Mouse (Mus musculus) embryonic facial prominence, embryonic 13.5 days (tissue): Measurements from ENCODE around the gene Aurkaip1. TPM values are rescaled to one million over a fixed set of nuclear protein-coding genes. Genes with fewer than 3 reads are reported as not detected.
A peak's percentile ranks its signal among the peaks of the same experiment; 100 is the strongest.
"Not testable (repeated sequence)": the region's sequence is repeated elsewhere in the genome, so short reads cannot be mapped to it uniquely, and the experiment has no call there.

ENCODE experiments used
- ATAC-seq: fragments of 200-750 bp; cut with Nextera tagmentation; 2 replicates; pipeline ENCODE4 v1.8.0; 2017; ENCODE audit warnings: low read depth; ENCODE audit not compliant: insufficient number of reproducible peaks, insufficient read depth, low FRiP score, low TSS enrichment
- H3K27ac ChIP-seq: fragments of 300-500 bp; sonication (generic); 2 replicates; pipeline ENCODE4 v1.5.1; 2015; ENCODE audit warnings: moderate library complexity, mild to moderate bottlenecking, inconsistent platforms
- H3K27me3 ChIP-seq: fragments of 300-500 bp; sonication (generic); 2 replicates; pipeline ENCODE4 v1.6.1; 2015; ENCODE audit warnings: mild to moderate bottlenecking, inconsistent platforms
- H3K36me3 ChIP-seq: fragments of 300-500 bp; sonication (generic); 2 replicates; pipeline ENCODE4 v1.6.1; 2015; ENCODE audit warnings: mild to moderate bottlenecking, inconsistent platforms
- H3K4me1 ChIP-seq: fragments of 300-500 bp; sonication (generic); 2 replicates; pipeline ENCODE4 v1.6.1; 2015; ENCODE audit warnings: inconsistent platforms
- H3K4me2 ChIP-seq: fragments of 300-500 bp; sonication (generic); 2 replicates; pipeline ENCODE4 v1.6.1; 2015; ENCODE audit warnings: moderate library complexity, mild to moderate bottlenecking, inconsistent platforms
- H3K4me3 ChIP-seq: fragments of 300-500 bp; sonication (generic); 2 replicates; pipeline ENCODE4 v1.5.1; 2015; ENCODE audit warnings: mild to moderate bottlenecking, inconsistent platforms
- H3K9ac ChIP-seq: fragments of 300-500 bp; sonication (generic); 2 replicates; pipeline ENCODE4 v1.6.1; 2015; ENCODE audit warnings: mild to moderate bottlenecking, inconsistent platforms
- H3K9me3 ChIP-seq: fragments of 300-500 bp; sonication (generic); 2 replicates; pipeline ENCODE4 v1.6.1; 2016; ENCODE audit warnings: inconsistent platforms
- WGBS: fragments of 180-500 bp; shearing (Covaris S2); methylation state at CpG from one replicate; pipeline ENCODE4 v1.1.7; 2015; ENCODE audit warnings: mixed read lengths; 5-methylcytosine and 5-hydroxymethylcytosine counted together
- polyA plus RNA-seq: library from polyadenylated mRNA; unstranded; fragments of >200 nt; fragmentation: Nextera tagmentation; extraction: Ambion mirVana; gene quantifications from 2 replicates; pipeline ENCODE4 v1.2.1, GENCODE M21; 2015

Gene Aurkaip1
- polyA plus RNA-seq: 131 and 150 TPM in 2 replicates

DNA sequence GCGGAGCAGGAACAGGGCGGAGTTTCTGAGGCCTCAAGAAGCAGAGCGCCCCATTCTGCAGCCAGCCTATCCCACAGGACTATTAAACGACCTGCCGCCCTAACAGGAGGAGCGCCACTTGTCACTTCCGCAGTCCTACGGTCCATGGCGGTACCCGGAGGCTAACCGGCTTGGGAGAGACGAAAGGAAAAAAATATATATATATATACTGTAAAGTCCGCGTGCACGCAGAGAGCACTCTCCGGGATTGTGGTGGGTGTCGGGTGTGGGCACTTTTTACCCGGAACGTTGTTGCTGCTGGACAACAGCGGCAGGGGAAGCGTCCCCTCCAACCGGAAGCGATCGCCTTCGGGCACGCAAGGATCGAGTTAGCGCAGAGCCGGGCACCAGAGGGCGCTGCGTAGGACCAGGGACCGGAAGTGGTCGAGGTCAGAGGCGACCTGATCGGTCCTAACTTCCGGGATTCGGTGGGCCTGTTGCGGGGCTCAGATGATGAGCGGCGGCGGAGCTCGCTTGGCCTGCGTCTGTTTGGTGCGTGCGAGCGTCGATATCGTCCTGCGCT is at the start of gene Aurkaip1:
Aurkaip1 (plus strand) TSS at position 68 of the 562 bp plus-strand sequence.
- peaks cover 25% of the 10 kb centered on the region for H3K4me1 ChIP-seq
- peak within 1 kb of the TSS; percentile 76 for H3K4me3 ChIP-seq
- H3K9ac ChIP-seq: peak within 1 kb of the TSS; percentile 85
- under 1% methylated on average over 49 of the region's 49 CpGs for WGBS
- H3K9me3 ChIP-seq: no peaks in the 10 kb centered on the region
- H3K27ac ChIP-seq: peak within 1 kb of the TSS; percentile 87
- H3K4me2 ChIP-seq: peak within 1 kb of the TSS; percentile 89
- peak; percentile 85 for ATAC-seq
- H3K27me3 ChIP-seq: no peaks in the 10 kb centered on the region
- H3K36me3 ChIP-seq: peaks cover 23% of the 10 kb centered on the region

DNA sequence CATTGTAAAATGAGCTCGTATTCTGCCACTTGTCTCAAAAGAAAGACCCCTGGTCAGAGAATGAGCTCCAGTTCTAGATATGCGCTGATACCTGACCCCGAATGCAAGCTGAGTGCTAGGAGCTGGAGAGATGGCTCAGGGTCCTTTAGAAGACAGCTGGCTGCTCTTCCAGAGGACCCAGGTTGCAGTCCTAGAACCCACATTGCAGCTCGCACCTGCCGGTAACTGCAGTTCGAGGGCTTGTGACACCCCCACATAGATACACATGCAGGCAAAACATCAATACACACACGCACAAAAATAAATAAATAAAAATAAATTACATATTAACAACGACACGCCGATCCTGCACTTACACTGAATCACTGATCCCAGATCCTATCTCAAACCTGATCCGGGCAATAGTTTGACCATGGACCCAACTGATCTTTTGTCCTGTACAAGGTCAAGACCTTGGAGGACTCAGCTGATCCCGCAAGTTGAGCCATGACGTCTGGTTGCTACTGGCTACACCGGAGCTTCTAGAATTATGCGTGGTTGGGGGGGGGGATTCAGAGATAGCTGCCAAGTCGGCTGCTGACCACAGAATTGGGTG is 47.5 kb upstream of the Aurkaip1 start:
- Histone ChIP-seq H3K27ac (no peak overlapping the region; the same call in 1 of the 2 replicates), H3K27me3 (no peaks in the 10 kb centered on the region), H3K9me3 (no peaks in the 10 kb centered on the region), H3K36me3 (no peaks in the 10 kb centered on the region), H3K4me2 (peak overlapping the region; percentile 66), H3K9ac (peak overlapping the region; percentile 85), H3K4me3 (peak overlapping the region; percentile 66), H3K4me1 (peaks cover 10% of the 10 kb centered on the region)
- 40% methylated on average over 16 of the region's 16 CpGs for WGBS
- 0 out of 2 replicates have a peak, but pooled peaks have one; percentile 6 for ATAC-seq

DNA sequence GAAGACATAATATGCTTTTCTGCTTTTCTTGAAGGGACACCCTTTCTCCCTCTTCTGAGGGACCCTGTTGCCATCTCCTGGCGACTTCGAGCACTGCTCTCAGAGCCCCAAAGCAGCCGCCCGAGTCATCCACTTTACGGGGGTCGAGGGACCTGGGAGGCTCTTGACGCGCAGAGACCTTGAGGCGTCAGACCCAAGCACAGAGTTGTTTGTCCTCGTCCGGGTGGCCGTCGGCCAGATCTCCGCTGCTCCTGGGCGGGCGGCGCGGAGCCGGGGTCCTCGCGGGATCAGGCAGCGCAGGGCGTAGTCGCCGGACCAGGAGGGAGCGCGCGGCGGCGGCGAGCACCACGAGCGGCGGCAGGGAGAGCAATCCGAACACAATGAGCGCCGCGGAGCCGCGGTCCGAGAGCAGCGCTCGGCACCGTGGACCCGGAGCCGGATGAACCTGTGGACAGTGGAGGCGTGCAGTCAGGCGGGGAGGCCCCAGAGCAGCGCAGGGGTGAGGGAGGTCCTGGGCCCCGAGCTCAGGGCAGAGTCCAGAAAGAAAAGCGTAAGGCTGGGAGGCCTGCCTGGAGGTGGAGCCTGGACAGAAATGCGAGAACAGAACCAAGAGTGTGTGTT is 46.9 kb upstream of the Aurkaip1 start:
- WGBS: under 1% methylated on average over 52 of the region's 52 CpGs
- Histone ChIP-seq H3K4me3 (peak overlapping the region; percentile 66), H3K4me1 (peaks cover 10% of the 10 kb centered on the region), H3K36me3 (no peaks in the 10 kb centered on the region), H3K27me3 (no peaks in the 10 kb centered on the region), H3K27ac (peak overlapping the region; percentile 81), H3K9ac (peak overlapping the region; percentile 85), H3K9me3 (no peaks in the 10 kb centered on the region), H3K4me2 (peak overlapping the region; percentile 66)
- peak; percentile 60; the same call in 1 of the 2 replicates for ATAC-seq

- no peak overlapping the region for H3K27ac ChIP-seq
- H3K36me3 ChIP-seq: no peaks in the 10 kb centered on the region
- no peaks in the 10 kb centered on the region for H3K27me3 ChIP-seq
- H3K4me3 ChIP-seq: no peak overlapping the region
- H3K4me1 ChIP-seq: peaks cover 10% of the 10 kb centered on the region
- H3K9ac ChIP-seq: no peak overlapping the region
- WGBS: 73% methylated on average over 10 of the region's 10 CpGs
- H3K4me2 ChIP-seq: no peak overlapping the region
- ATAC-seq: no peak
- no peaks in the 10 kb centered on the region for H3K9me3 ChIP-seq
Measured at GRCm38 (mm10) chr4:155785246-155785645, 45.8 kb upstream of the Aurkaip1 start.

- Histone ChIP-seq H3K9ac (peak within 1 kb of the TSS; percentile 85; the same call in 1 of the 2 replicates), H3K4me2 (peak within 1 kb of the TSS; percentile 66), H3K36me3 (no peaks in the 10 kb centered on the region), H3K27me3 (no peaks in the 10 kb centered on the region), H3K27ac (no peak within 1 kb of the TSS), H3K4me3 (peak within 1 kb of the TSS; percentile 66), H3K4me1 (peaks cover 9% of the 10 kb centered on the region), H3K9me3 (no peaks in the 10 kb centered on the region)
- 55% methylated on average over 5 of the region's 5 CpGs for WGBS
- ATAC-seq: no peak
Measured at GRCm38 (mm10) chr4:155785819-155786218, 45.3 kb upstream of the Aurkaip1 start, which contains the start of gene Tmem88b. TSS of gene Tmem88b (minus strand) at chr4:155785874.

GRCm38 (mm10) chr4:155788300-155788699 is 42.8 kb upstream of the Aurkaip1 start:
- Histone ChIP-seq H3K9me3 (no peaks in the 10 kb centered on the region), H3K27ac (no peak overlapping the region), H3K4me3 (no peak overlapping the region), H3K9ac (no peak overlapping the region), H3K27me3 (no peaks in the 10 kb centered on the region), H3K36me3 (no peaks in the 10 kb centered on the region), H3K4me1 (peaks cover 7% of the 10 kb centered on the region), H3K4me2 (no peak overlapping the region)
- ATAC-seq: no peak
- WGBS: 70% methylated on average over 3 of the region's 3 CpGs

DNA sequence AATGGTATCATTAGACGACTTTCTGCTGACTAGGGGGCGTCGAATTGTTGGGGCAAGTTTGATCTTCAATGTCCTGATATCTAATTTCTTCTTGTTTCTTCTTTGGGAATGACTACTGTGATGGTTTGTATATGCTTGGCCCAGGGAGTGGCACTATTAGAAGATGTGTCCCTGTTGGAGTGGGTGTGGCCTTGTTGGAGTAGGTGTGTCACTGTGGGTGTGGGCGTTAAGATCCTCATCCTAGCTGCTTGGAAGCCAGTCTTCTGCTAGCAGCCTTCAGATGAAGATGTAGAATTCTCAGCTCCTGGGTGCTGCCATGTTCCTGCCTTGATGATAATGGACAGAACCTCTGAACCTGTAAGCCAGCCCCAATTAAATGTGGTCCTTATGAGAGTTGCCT is 42.2 kb upstream of the Aurkaip1 start:
- not testable (repeated sequence) for H3K4me3 ChIP-seq, ATAC-seq
- WGBS: 82% methylated on average over 4 of the region's 4 CpGs

DNA sequence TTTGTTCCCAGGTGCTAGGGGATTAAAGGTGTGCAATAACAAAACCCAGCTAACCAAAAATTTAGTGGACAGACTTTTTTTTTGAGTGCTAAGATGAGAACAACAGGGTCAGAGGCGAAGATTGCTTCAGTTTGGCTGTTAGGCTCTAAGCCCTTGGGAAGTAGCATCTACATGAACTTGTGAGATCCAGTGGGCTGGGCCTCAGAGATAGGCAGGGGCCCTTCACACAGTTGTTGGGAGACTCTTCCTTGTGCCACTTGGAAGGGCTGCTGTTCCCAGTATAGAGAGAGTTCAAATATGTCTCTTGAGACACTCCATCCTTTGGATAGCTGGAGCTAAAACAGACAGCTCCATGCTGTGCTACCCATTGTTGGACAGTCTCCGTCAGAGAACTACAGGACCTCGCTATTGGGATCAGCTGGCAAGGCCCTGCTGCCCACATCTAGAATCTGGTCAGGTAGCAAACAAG is 41.0 kb upstream of the Aurkaip1 start, which contains the start of gene Ankrd65:
Ankrd65 (plus strand) TSS at position 419 of the 469 bp plus-strand sequence.
- Histone ChIP-seq H3K9ac (no peak within 1 kb of the TSS), H3K4me3 (no peak within 1 kb of the TSS), H3K4me2 (no peak within 1 kb of the TSS), H3K27me3 (no peaks in the 10 kb centered on the region), H3K27ac (peak within 1 kb of the TSS; percentile 28; the same call in 1 of the 2 replicates), H3K36me3 (no peaks in the 10 kb centered on the region), H3K4me1 (0 out of 2 replicates have a peak, but pooled peaks cover 3% of the 10 kb centered on the region), H3K9me3 (no peaks in the 10 kb centered on the region)
- WGBS: 78% methylated on average over 3 of the region's 3 CpGs
- no peak for ATAC-seq

More for the DNA sequence above, 42.2 kb upstream of the Aurkaip1 start:
- not testable (repeated sequence) for H3K9me3 ChIP-seq, H3K4me1 ChIP-seq, H3K27ac ChIP-seq, H3K27me3 ChIP-seq, H3K4me2 ChIP-seq, H3K9ac ChIP-seq, H3K36me3 ChIP-seq

- Histone ChIP-seq H3K4me1 (no peaks in the 10 kb centered on the region), H3K9me3 (no peaks in the 10 kb centered on the region), H3K4me2 (no peak overlapping the region), H3K4me3 (no peak overlapping the region), H3K27ac (no peak overlapping the region), H3K27me3 (no peaks in the 10 kb centered on the region), H3K36me3 (no peaks in the 10 kb centered on the region), H3K9ac (no peak overlapping the region)
- no peak for ATAC-seq
- 52% methylated on average over 3 of the region's 3 CpGs for whole genome bisulfite sequencing
Measured at GRCm38 (mm10) chr4:155790650-155791161, 40.4 kb upstream of the Aurkaip1 start.

DNA sequence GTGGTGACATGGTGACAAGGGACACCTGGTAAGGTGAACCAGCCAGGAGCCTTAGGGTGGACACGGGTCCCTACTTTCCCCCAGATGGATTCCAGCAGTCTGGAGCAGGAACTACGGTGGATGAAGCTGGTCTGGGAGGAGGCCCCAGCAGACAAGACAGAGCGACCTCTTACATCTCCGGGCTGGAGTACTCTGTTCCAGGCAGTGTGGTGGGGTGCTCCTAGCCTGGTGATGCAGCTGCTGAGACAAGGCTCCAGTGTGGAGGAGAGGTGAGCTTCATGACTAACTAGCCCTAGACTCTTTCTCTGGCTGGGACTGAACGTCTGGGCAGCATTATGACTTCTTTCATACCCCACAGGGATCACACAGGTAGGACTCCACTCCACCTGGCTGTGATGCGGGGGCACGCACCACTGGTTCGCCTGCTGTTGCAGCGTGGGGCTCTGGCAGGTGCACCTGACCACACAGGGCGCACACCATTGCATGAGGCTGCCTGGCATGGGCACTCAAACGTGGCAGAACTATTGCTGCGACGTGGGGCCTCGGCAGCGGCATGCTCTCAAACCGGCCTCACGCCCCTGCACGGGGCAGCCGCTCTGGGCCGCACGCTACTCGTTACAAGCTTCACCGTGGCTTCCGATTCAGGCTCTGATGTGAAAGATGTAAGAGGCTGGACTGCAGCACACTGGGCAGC is 39.7 kb upstream of the Aurkaip1 start:
- no peak overlapping the region for H3K4me3 ChIP-seq
- H3K27me3 ChIP-seq: no peaks in the 10 kb centered on the region
- no peaks in the 10 kb centered on the region for H3K36me3 ChIP-seq
- H3K4me2 ChIP-seq: no peak overlapping the region
- H3K9ac ChIP-seq: no peak overlapping the region
- ATAC-seq: no peak
- no peaks in the 10 kb centered on the region for H3K4me1 ChIP-seq
- 75% methylated on average over 24 of the region's 24 CpGs for WGBS
- no peaks in the 10 kb centered on the region for H3K9me3 ChIP-seq
- no peak overlapping the region for H3K27ac ChIP-seq

GRCm38 (mm10) chr4:155793730-155794129 is 37.3 kb upstream of the Aurkaip1 start:
- no peak overlapping the region for H3K4me3 ChIP-seq
- no peak overlapping the region for H3K9ac ChIP-seq
- no peaks in the 10 kb centered on the region for H3K36me3 ChIP-seq
- 82% methylated on average over 2 of the region's 2 CpGs for WGBS
- no peak overlapping the region for H3K27ac ChIP-seq
- H3K4me1 ChIP-seq: no peaks in the 10 kb centered on the region
- no peaks in the 10 kb centered on the region; the same call in 1 of the 2 replicates for H3K27me3 ChIP-seq
- no peak for ATAC-seq
- no peaks in the 10 kb centered on the region for H3K9me3 ChIP-seq
- H3K4me2 ChIP-seq: no peak overlapping the region
